Mouse (Mus musculus) gastrocnemius, postnatal 10 days (tissue): ENCODE results near the gene Fgd3. TPM values are rescaled to one million over a fixed set of nuclear protein-coding genes. Genes with fewer than 3 reads are reported as not detected.

Experiments used
- DNase-seq: peaks from one replicate; pipeline ENCODE4 v3.0.0; 2021; ENCODE audit warnings: mixed read lengths
- total RNA-seq, 2 experiments: library from RNA; stranded (reverse); gene quantifications; 2 replicates each; pipeline ENCODE4 v1.2.3; 2021

The Fgd3 gene
- total RNA-seq, 2 experiments from 2014 or later: 0.66 to 1.9 TPM

GRCm38 (mm10) chr13:49215128-49215503 is 105.0 kb downstream of the Fgd3 start:
- no peak for DNase-seq

GRCm38 (mm10) chr13:49214454-49214853 is 105.7 kb downstream of the Fgd3 start:
- no peak for DNase-seq

GRCm38 (mm10) chr13:49213531-49213932 is 106.6 kb downstream of the Fgd3 start:
- no peak for DNase-seq

GRCm38 (mm10) chr13:49212711-49213500 is 107.2 kb downstream of the Fgd3 start:
- no peak for DNase-seq

Other genes starting within 250 kb of the Fgd3 start
- 10 to 100 TPM; 55.7 to 60.7 TPM for gene Wnk2, start 172.3 kb downstream of the Fgd3 start, total RNA-seq
- 10 to 100 TPM; 15.0 to 16.2 TPM for gene Ninj1, start 132.8 kb downstream of the Fgd3 start, total RNA-seq
- gene Card19, start 104.3 kb downstream of the Fgd3 start, total RNA-seq: 10 to 100 TPM; 49.9 to 62.0 TPM
- gene Susd3, start 71.6 kb downstream of the Fgd3 start, total RNA-seq: 1 to 10 TPM in 1 of 2 experiments, under 1 TPM in 1; 0.47 to 1.0 TPM
- gene Bicd2, start 21.3 kb upstream of the Fgd3 start, total RNA-seq: 10 to 100 TPM; 21.5 to 25.5 TPM
- gene Ippk, start 100.9 kb upstream of the Fgd3 start, total RNA-seq: 1 to 10 TPM; 5.7 to 6.3 TPM
- gene Tes3-ps, start 173.0 kb upstream of the Fgd3 start, total RNA-seq: 1 to 10 TPM; 1.4 to 1.5 TPM
- 10 to 100 TPM; 17.8 TPM for gene Ecm2, start 184.5 kb upstream of the Fgd3 start, total RNA-seq
- 10 to 100 TPM; 70.9 to 90.6 TPM for gene Aspn, start 224.1 kb upstream of the Fgd3 start, total RNA-seq